Mouse (Mus musculus): ENCODE results near the gene Rhou. TPM values are rescaled to one million over a fixed set of nuclear protein-coding genes. Genes with fewer than 3 reads are reported as not detected.

The Rhou gene
- polyA plus RNA-seq, 1 experiment from 2014 or later: 15.7 TPM

DNA sequence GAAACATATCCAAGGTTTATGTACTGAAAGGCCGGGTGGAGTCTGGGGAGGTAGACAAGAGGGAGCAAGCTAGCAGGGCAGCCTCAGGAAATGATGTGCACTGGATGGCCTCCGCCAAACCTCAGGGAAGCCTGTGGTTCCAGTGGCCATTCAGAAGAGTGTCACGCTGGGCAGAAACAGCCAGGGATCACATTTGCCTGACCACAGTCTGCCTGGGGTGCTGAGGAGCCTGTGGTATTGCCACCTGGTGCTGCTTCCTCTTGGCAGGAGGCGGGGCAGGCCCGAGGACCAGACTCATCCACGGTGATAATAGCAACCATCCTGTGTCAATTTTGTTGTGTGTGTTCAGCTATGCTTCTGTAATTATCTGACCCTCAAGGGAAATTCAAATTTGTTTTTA, 18.9 kb downstream of the Rhou start:
- no peaks in the 10 kb centered on the region for H3K9me3 ChIP-seq (ENCODE audit: control insufficient read depth, low read length)
- H3K4me3 ChIP-seq (ENCODE audit: low read depth, low read length): no peak overlapping the region
- WGBS: 65% methylated on average over 6 of the region's 6 CpGs
- H3K27ac ChIP-seq (ENCODE audit: low read depth, low read length): no peak overlapping the region
- H3K36me3 ChIP-seq (ENCODE audit: control insufficient read depth, insufficient read depth, low read length): no peaks in the 10 kb centered on the region
- no peak overlapping the region for H3K9ac ChIP-seq (ENCODE audit: low read length)
- H3K4me1 ChIP-seq (ENCODE audit: control insufficient read depth, insufficient read depth, low read length): no peaks in the 10 kb centered on the region
- no peak for DNase-seq (ENCODE audit: low spot score)
- ATAC-seq (ENCODE audit: insufficient read depth, low FRiP score, low TSS enrichment): no peak
- H3K27me3 ChIP-seq (ENCODE audit: control insufficient read depth, insufficient read depth, low read length): no peaks in the 10 kb centered on the region
- H3K4me2 ChIP-seq (ENCODE audit: low read depth): no peak overlapping the region

DNA sequence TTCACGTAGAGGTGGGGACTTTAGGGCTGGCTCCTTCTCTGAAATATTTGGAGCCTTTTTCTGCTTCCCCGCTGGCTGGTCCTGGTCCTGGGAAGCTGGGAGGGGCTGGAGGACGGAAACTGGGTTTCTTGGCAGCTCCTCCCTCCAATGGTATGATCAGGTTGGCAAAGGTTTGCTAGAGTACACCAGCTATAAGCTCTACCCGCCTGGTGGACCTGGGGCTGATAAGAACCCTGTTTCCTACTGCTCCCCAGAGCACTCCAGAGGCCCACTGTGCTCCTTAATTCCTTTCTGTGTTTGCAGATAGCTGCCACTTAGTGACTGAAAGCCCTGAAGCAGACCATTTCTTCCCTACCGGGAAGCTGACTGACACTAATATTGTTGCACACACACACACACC, 21.9 kb downstream of the Rhou start:
- H3K27ac ChIP-seq (ENCODE audit: low read depth, low read length): no peak overlapping the region
- H3K27me3 ChIP-seq (ENCODE audit: control insufficient read depth, insufficient read depth, low read length): no peaks in the 10 kb centered on the region
- H3K4me2 ChIP-seq (ENCODE audit: low read depth): no peak overlapping the region
- WGBS: 62% methylated on average over 5 of the region's 5 CpGs
- DNase-seq (ENCODE audit: low spot score): no peak
- no peaks in the 10 kb centered on the region for H3K36me3 ChIP-seq (ENCODE audit: control insufficient read depth, insufficient read depth, low read length)
- peak overlapping the region; percentile 3; the same call in 1 of the 2 replicates for H3K9ac ChIP-seq (ENCODE audit: low read length)
- no peak overlapping the region for H3K4me3 ChIP-seq (ENCODE audit: low read depth, low read length)
- no peak for ATAC-seq (ENCODE audit: insufficient read depth, low FRiP score, low TSS enrichment)
- no peaks in the 10 kb centered on the region for H3K9me3 ChIP-seq (ENCODE audit: control insufficient read depth, low read length)
- no peaks in the 10 kb centered on the region for H3K4me1 ChIP-seq (ENCODE audit: control insufficient read depth, insufficient read depth, low read length)

DNA sequence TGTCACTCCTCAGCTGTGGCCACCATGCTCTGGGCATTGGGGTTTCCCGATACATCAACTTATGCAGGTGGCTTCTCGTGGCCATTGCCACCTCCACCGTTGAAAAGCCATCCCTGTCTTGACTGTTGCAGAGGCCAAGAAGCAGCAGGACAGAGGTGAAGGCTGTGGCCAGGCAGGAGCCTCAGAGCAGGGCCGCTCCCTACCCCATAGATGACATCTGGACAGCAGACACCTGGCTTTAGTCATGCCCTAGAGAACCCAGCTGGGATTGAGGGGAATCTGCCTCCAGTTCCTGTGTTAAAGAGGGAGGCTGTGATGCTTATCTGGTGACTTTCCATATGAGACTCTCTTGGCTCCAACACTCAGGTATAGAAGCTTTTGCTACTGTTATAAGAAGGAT, 24.7 kb downstream of the Rhou start:
- H3K27me3 ChIP-seq (ENCODE audit: control insufficient read depth, insufficient read depth, low read length): no peaks in the 10 kb centered on the region
- DNase-seq (ENCODE audit: low spot score) (no peak), ATAC-seq (ENCODE audit: insufficient read depth, low FRiP score, low TSS enrichment) (no peak)
- H3K36me3 ChIP-seq (ENCODE audit: control insufficient read depth, insufficient read depth, low read length): no peaks in the 10 kb centered on the region
- no peak overlapping the region for H3K9ac ChIP-seq (ENCODE audit: low read length)
- no peaks in the 10 kb centered on the region for H3K9me3 ChIP-seq (ENCODE audit: control insufficient read depth, low read length)
- H3K27ac ChIP-seq (ENCODE audit: low read depth, low read length): no peak overlapping the region
- no peak overlapping the region for H3K4me3 ChIP-seq (ENCODE audit: low read depth, low read length)
- H3K4me1 ChIP-seq (ENCODE audit: control insufficient read depth, insufficient read depth, low read length): no peaks in the 10 kb centered on the region
- WGBS: 81% methylated on average over 4 of the region's 4 CpGs
- no peak overlapping the region for H3K4me2 ChIP-seq (ENCODE audit: low read depth)

DNA sequence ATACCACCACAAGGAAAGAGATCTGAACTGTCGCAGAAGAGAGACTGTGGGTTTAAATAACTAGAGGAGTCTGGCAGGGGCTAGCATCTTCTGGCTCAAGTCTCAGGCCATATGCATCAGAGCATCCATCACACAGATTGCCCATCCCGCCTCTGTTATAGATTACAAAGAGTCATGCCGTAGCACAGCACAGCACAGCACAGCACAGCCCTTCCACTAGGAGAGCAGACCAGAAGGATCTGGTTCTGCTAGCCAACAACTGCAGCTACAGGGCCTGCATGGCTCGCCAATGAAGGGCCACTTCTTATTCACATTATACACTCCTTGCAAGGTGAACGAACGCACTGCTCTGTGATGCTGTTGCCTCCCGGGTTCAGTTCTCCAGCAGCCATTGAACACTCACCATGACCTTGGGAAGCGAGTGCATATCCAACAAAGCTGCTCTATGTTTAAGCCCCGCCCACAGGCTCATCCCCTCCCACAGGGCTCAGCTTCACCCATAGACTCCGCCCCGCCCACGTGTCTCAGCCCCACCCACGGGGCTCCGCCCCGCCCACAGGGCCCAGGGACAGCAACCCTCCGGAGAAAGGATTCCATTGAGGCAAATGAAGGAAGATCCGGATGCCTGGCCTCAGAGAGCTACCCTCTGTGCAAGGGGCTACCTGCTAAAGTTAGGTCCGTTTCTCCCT, 28.5 kb downstream of the Rhou start:
- Histone ChIP-seq H3K4me2 (ENCODE audit: low read depth) (no peak overlapping the region), H3K36me3 (ENCODE audit: control insufficient read depth, insufficient read depth, low read length) (no peaks in the 10 kb centered on the region), H3K27ac (ENCODE audit: low read depth, low read length) (no peak overlapping the region), H3K27me3 (ENCODE audit: control insufficient read depth, insufficient read depth, low read length) (no peaks in the 10 kb centered on the region), H3K9me3 (ENCODE audit: control insufficient read depth, low read length) (no peaks in the 10 kb centered on the region), H3K4me1 (ENCODE audit: control insufficient read depth, insufficient read depth, low read length) (no peaks in the 10 kb centered on the region), H3K9ac (ENCODE audit: low read length) (no peak overlapping the region), H3K4me3 (ENCODE audit: low read depth, low read length) (no peak overlapping the region)
- 16% methylated on average over 18 of the region's 18 CpGs for WGBS
- ATAC-seq (ENCODE audit: insufficient read depth, low FRiP score, low TSS enrichment) (peak; percentile 13; the same call in 1 of the 2 replicates), DNase-seq (ENCODE audit: low spot score) (peak; percentile 83)

GRCm38 (mm10) chr8:123683321-123683720, 29.6 kb downstream of the Rhou start:
- Histone ChIP-seq H3K9ac (ENCODE audit: low read length) (no peak overlapping the region), H3K9me3 (ENCODE audit: control insufficient read depth, low read length) (no peaks in the 10 kb centered on the region), H3K36me3 (ENCODE audit: control insufficient read depth, insufficient read depth, low read length) (no peaks in the 10 kb centered on the region), H3K4me2 (ENCODE audit: low read depth) (no peak overlapping the region), H3K4me3 (ENCODE audit: low read depth, low read length) (no peak overlapping the region), H3K27ac (ENCODE audit: low read depth, low read length) (no peak overlapping the region), H3K27me3 (ENCODE audit: control insufficient read depth, insufficient read depth, low read length) (no peaks in the 10 kb centered on the region), H3K4me1 (ENCODE audit: control insufficient read depth, insufficient read depth, low read length) (no peaks in the 10 kb centered on the region)
- DNase-seq (ENCODE audit: low spot score): no peak
- ATAC-seq (ENCODE audit: insufficient read depth, low FRiP score, low TSS enrichment): no peak
- 62% methylated on average over 7 of the region's 7 CpGs for WGBS

- 90% methylated on average over 7 of the region's 7 CpGs for WGBS
- ATAC-seq (ENCODE audit: insufficient read depth, low FRiP score, low TSS enrichment) (no peak), DNase-seq (ENCODE audit: low spot score) (no peak)
- H3K27ac ChIP-seq (ENCODE audit: low read depth, low read length): no peak overlapping the region
- H3K36me3 ChIP-seq (ENCODE audit: control insufficient read depth, insufficient read depth, low read length): no peaks in the 10 kb centered on the region
- H3K4me2 ChIP-seq (ENCODE audit: low read depth): no peak overlapping the region
- H3K4me3 ChIP-seq (ENCODE audit: low read depth, low read length): no peak overlapping the region
- no peaks in the 10 kb centered on the region for H3K27me3 ChIP-seq (ENCODE audit: control insufficient read depth, insufficient read depth, low read length)
- no peak overlapping the region for H3K9ac ChIP-seq (ENCODE audit: low read length)
- H3K4me1 ChIP-seq (ENCODE audit: control insufficient read depth, insufficient read depth, low read length): no peaks in the 10 kb centered on the region
- no peaks in the 10 kb centered on the region for H3K9me3 ChIP-seq (ENCODE audit: control insufficient read depth, low read length)
These were observed 31.1 kb downstream of the Rhou start for GRCm38 (mm10) chr8:123684806-123685205.

DNA sequence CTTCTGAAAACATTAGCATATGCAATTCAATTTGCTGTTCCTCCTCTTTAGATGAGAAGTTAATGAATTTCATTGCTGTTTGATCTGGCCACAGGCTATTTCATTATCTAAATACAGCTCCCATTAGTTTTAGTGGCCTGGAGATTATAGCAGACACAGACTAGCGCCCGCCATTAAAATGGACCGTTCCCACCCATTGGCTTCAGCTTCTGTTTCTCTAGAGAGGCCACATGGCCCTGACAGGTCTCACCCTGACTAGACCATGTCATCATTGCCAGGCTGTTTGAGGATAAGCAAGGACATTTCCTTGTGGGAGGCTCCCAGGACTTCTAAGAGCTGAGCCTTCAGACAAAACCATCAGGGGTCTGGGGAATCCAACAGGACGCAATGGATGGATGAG, 31.7 kb downstream of the Rhou start:
- Histone ChIP-seq H3K36me3 (ENCODE audit: control insufficient read depth, insufficient read depth, low read length) (no peaks in the 10 kb centered on the region), H3K27ac (ENCODE audit: low read depth, low read length) (no peak overlapping the region), H3K4me1 (ENCODE audit: control insufficient read depth, insufficient read depth, low read length) (no peaks in the 10 kb centered on the region), H3K9ac (ENCODE audit: low read length) (no peak overlapping the region), H3K9me3 (ENCODE audit: control insufficient read depth, low read length) (no peaks in the 10 kb centered on the region), H3K27me3 (ENCODE audit: control insufficient read depth, insufficient read depth, low read length) (no peaks in the 10 kb centered on the region), H3K4me3 (ENCODE audit: low read depth, low read length) (no peak overlapping the region), H3K4me2 (ENCODE audit: low read depth) (no peak overlapping the region)
- DNase-seq (ENCODE audit: low spot score) (no peak), ATAC-seq (ENCODE audit: insufficient read depth, low FRiP score, low TSS enrichment) (no peak)
- WGBS: 66% methylated on average over 4 of the region's 4 CpGs

DNA sequence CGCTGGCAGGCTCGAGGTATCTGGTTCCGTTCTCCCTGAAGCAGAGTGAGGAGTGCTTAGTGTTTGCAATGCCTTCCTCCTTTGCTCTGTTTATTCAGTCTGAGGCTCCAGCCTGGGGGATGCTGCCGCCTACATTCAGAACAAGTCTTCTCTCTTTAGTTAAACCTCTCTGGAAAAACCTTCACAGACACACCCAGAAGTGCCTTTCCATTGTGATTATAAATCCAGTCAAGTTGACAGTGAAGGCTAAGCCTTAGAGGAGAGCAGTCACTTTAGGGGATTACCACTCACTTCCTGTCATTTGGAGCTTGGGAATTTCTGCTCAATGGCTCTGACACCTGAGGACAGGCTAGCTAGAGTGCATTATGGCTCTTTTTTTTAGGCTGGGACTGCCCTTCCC, 34.1 kb downstream of the Rhou start:
- 64% methylated on average over 4 of the region's 4 CpGs for WGBS
- Histone ChIP-seq H3K4me3 (ENCODE audit: low read depth, low read length) (no peak overlapping the region), H3K4me1 (ENCODE audit: control insufficient read depth, insufficient read depth, low read length) (no peaks in the 10 kb centered on the region), H3K9ac (ENCODE audit: low read length) (no peak overlapping the region), H3K4me2 (ENCODE audit: low read depth) (no peak overlapping the region), H3K27me3 (ENCODE audit: control insufficient read depth, insufficient read depth, low read length) (no peaks in the 10 kb centered on the region), H3K9me3 (ENCODE audit: control insufficient read depth, low read length) (no peaks in the 10 kb centered on the region), H3K27ac (ENCODE audit: low read depth, low read length) (no peak overlapping the region), H3K36me3 (ENCODE audit: control insufficient read depth, insufficient read depth, low read length) (no peaks in the 10 kb centered on the region)
- DNase-seq (ENCODE audit: low spot score) (no peak), ATAC-seq (ENCODE audit: insufficient read depth, low FRiP score, low TSS enrichment) (no peak)

DNA sequence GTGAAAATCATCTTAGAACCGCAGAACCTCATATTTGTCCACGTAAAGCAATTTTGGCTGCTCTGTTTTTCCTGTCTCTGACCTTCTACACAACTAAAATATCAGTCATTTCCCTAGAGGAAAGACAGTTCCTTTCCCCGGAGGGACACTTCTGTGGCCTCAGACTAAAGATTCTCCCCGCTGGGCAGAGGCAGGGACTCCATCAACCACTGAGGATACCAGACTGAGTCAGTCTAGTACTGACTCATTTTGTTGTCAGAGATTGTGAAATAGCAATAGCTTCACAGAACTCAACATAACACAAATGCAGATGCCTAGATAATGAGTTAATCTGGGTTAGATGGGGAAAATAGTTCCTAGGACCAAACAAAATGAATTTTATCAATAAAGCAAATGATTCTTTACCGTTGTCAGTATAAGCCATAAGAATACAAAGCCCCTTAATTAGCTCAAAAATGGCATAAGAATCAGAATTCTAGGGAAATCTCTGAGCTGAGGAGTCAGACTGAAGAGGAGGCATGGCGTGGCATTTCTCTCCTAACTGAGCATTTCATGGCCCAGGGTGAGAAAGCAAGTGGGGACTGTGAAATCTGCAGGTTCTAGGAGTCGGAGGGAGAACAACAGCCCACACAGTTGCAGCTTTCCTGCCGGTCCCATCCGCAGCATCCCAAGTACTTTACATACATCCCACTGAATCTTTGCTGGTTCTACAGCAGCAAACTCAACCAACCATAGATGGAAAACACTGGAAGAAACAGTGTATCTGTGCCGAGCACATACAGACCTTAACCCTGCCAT, 38.6 kb downstream of the Rhou start:
- no peak for ATAC-seq (ENCODE audit: insufficient read depth, low FRiP score, low TSS enrichment)
- Histone ChIP-seq H3K36me3 (ENCODE audit: control insufficient read depth, insufficient read depth, low read length) (no peaks in the 10 kb centered on the region), H3K4me3 (ENCODE audit: low read depth, low read length) (no peak overlapping the region)

More for the DNA sequence above, 38.6 kb downstream of the Rhou start:
- H3K27ac ChIP-seq (ENCODE audit: low read depth, low read length): no peak overlapping the region
- WGBS: 86% methylated on average over 10 of the region's 10 CpGs
- no peak for DNase-seq (ENCODE audit: low spot score)
- no peaks in the 10 kb centered on the region for H3K9me3 ChIP-seq (ENCODE audit: control insufficient read depth, low read length)
- H3K9ac ChIP-seq (ENCODE audit: low read length): no peak overlapping the region
- no peaks in the 10 kb centered on the region for H3K4me1 ChIP-seq (ENCODE audit: control insufficient read depth, insufficient read depth, low read length)
- H3K27me3 ChIP-seq (ENCODE audit: control insufficient read depth, insufficient read depth, low read length): no peaks in the 10 kb centered on the region
- H3K4me2 ChIP-seq (ENCODE audit: low read depth): no peak overlapping the region
